Mouse (Mus musculus) heart, adult 2 months (tissue): ENCODE data around the gene Vsig10l. TPM values are rescaled to one million over a fixed set of nuclear protein-coding genes. Genes with fewer than 3 reads are reported as not detected.

Experiments
- DNase-seq, 2 experiments: peaks; one replicate each; pipeline ENCODE4 v3.0.0; 2021
- H3K27ac ChIP-seq: fragments of 200-600 bp; 2 replicates; pipeline ENCODE4 v1.8.1; 2022
- H3K27me3 ChIP-seq: fragments of 200-500 bp; 2 replicates; pipeline ENCODE4 v1.6.1; 2012; ENCODE audit warnings: mild to moderate bottlenecking, low read length, inconsistent platforms, mixed read lengths; ENCODE audit not compliant: control insufficient read depth, insufficient read depth
- H3K36me3 ChIP-seq: fragments of 200-500 bp; 2 replicates; pipeline ENCODE4 v1.6.1; 2012; ENCODE audit warnings: low read length, inconsistent platforms; ENCODE audit not compliant: control insufficient read depth, insufficient read depth
- H3K4me1 ChIP-seq: fragments of 200-500 bp; 2 replicates; pipeline ENCODE4 v1.6.1; 2011; ENCODE audit warnings: low read length; ENCODE audit not compliant: control insufficient read depth, insufficient read depth
- H3K4me3 ChIP-seq: fragments of 200-600 bp; 2 replicates; pipeline ENCODE4 v1.8.1; 2022
- H3K79me2 ChIP-seq: fragments of 200-500 bp; replicated peaks from 2 replicates; pipeline ENCODE4 v1.6.1; 2012; ENCODE audit warnings: mild to moderate bottlenecking, inconsistent platforms, low read length, moderate library complexity, mixed read lengths; ENCODE audit not compliant: control insufficient read depth, insufficient read depth
- H3K9ac ChIP-seq: fragments of 200-500 bp; 2 replicates; pipeline ENCODE4 v1.6.1; 2012; ENCODE audit warnings: low read depth, mild to moderate bottlenecking, control low read depth, inconsistent platforms, low read length, mixed read lengths
- CTCF ChIP-seq: fragments of 200-600 bp; IDR thresholded peaks from 2 replicates; pipeline ENCODE4 v1.8.1; 2022; ENCODE audit warnings: antibody characterized with exemption, mild to moderate bottlenecking, moderate library complexity
- EP300 ChIP-seq: fragments of 200-500 bp; IDR thresholded peaks from 2 replicates; pipeline ENCODE4 v1.6.1; 2011; ENCODE audit warnings: low read depth, low read length, control low read depth; ENCODE audit not compliant: insufficient read depth
- POLR2A ChIP-seq: fragments of 200-500 bp; IDR thresholded peaks from 2 replicates; pipeline ENCODE4 v1.6.1; 2011; ENCODE audit warnings: mild to moderate bottlenecking, low read depth, low read length, control low read depth; ENCODE audit not compliant: insufficient read depth
- WGBS: fragments of 180-500 bp; shearing (Covaris S2); methylation state at CpG from one replicate; pipeline ENCODE4 v1.1.7; 2018; 5-methylcytosine and 5-hydroxymethylcytosine counted together
- intact Hi-C: fragments of 180-260 bp; cut with DNase I; formaldehyde crosslinking; loops from one replicate; pipeline ENCODE4 v1.15.1; 2025
- polyA plus RNA-seq: library from polyadenylated mRNA; depleted of rRNA; stranded (reverse); fragments of >200 nt; gene quantifications from 2 replicates; pipeline ENCODE4 v1.2.3, GENCODE M21; 2012
- total RNA-seq, 2 experiments: library from RNA; stranded (reverse); gene quantifications; 2 replicates each; pipeline ENCODE4 v1.2.3; 2021

Vsig10l gene
- total and polyA plus RNA-seq, 3 experiments = 1.0 to 3.0 (median 1.1) TPM

DNA sequence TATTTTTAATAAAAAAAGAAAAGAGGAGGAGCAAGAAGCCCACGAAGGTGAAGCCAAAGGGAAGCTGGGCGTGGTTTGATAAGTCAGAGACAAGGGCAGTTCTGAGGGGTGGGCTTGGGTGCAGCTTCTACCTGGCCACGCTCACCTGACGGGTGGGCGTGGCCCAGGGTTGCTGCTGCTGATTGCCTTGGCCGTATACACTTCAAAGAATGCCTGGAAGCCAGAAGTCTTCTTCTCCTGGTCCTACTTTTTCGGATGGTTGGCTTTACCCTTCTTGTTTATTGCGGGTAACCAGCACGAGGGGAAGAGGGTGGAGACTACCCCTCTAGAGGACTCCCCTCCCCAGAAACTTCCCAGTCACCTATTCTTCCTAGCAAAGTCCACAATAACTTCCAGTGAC lies 20.3 kb upstream of the Vsig10l start:
- intact Hi-C loops = loop anchor here (5.0 kb wide), 2 partner anchors 130 to 230 kb away; partner anchors contain the start of genes Ctu1 and Zfp715
- Histone ChIP-seq H3K9ac (peak overlapping the region; percentile 70), H3K4me3 (peak overlapping the region; percentile 55), H3K79me2 (no peaks in the 10 kb centered on the region), H3K4me1 (peaks cover under 1% of the 10 kb centered on the region; the same call in 1 of the 2 replicates), H3K27ac (peak overlapping the region; percentile 98), H3K36me3 (no peaks in the 10 kb centered on the region), H3K27me3 (no peaks in the 10 kb centered on the region)
- DNase-seq = no peak
- 30% methylated on average over 9 of the region's 9 CpGs for WGBS
- no peak for TF ChIP-seq EP300
- no peak for TF ChIP-seq CTCF
- no peak for TF ChIP-seq POLR2A

DNA sequence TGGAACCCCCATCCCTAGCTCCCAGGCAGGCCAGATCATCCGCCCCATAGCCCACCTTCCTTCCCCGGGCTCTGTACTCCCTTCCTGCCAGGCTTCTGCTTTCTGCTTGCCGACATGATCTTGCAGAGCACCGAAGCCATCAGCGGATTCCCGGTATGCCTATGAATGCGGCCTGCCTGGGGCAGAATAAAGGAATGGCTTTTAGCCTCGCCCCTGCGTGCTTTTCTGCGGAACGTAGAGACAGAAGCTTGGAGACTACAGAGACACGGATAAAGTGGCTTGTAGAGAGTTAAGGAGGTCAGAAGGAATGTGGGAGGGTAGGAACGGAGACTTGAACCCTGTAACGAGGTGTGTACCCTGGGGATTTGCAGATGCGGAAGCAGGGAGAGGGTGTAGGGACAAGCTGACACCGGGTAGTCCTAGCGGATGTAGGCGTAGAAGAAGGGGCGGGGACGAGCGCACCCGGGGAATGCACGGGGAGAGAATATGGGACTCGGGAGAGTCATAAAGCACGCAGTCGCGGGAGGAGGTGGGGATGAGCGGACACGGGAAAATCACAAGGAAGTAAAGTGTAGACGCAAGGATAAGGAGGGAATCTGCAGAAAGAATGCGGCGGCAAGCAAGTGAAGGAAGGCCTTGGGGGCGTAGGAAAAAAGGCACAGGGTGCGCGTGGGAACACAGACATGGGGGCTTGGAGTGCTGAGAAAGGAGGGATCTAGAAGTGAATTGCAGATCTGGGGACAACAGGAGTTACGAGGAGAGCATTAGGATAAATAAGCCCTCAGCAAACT lies 19.6 kb upstream of the Vsig10l start:
- WGBS = under 1% methylated on average over 36 of the region's 36 CpGs
- Histone ChIP-seq H3K4me3 (peak overlapping the region; percentile 55), H3K27ac (peak overlapping the region; percentile 98), H3K79me2 (no peaks in the 10 kb centered on the region), H3K27me3 (no peaks in the 10 kb centered on the region), H3K9ac (peak overlapping the region; percentile 70), H3K4me1 (peaks cover 2% of the 10 kb centered on the region; the same call in 1 of the 2 replicates), H3K36me3 (no peaks in the 10 kb centered on the region)
- DNase-seq = peak; percentile 85 to 90
- intact Hi-C loops = loop anchor here (5.0 kb wide), 2 partner anchors 131 to 229 kb away; partner anchors contain the start of genes Ctu1 and Zfp715
- peak; percentile 37 for TF ChIP-seq POLR2A
- peak; percentile 70; the same call in 1 of the 2 replicates for TF ChIP-seq EP300
- no peak for TF ChIP-seq CTCF

DNA sequence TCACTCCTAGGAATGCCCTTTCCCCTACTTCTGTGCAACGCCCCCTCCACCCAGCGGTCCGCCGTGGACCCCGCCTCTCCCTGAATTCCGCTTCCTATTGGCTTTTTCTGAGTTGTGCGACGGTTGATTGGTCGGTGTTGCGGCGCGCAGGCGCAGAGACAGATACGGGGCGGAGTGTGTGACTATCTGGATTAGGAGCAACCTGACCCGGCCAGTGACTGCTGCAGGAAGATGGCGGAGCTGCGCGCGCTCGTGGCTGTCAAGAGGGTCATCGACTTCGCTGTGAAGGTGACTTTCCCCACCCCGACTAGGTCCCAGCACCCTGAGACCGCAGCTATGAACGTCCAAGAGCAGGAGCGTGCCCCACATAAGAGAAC lies 19.0 kb upstream of the Vsig10l start, which contains the start of the genes Etfb and Gm45233:
Gene Etfb, plus strand, starts transcription at position 167 of the 377 bp plus-strand sequence.
Gene Gm45233, plus strand, starts transcription at position 212 of the 377 bp plus-strand sequence.
- under 1% methylated on average over 27 of the region's 27 CpGs for WGBS
- intact Hi-C loops = loop anchor here (5.0 kb wide), 2 partner anchors 132 to 228 kb away; partner anchors contain the start of genes Ctu1 and Zfp715
- Histone ChIP-seq H3K27me3 (no peaks in the 10 kb centered on the region), H3K36me3 (no peaks in the 10 kb centered on the region), H3K4me3 (peak within 1 kb of the TSS; percentile 55), H3K79me2 (no peaks in the 10 kb centered on the region; the same call in 1 of the 2 replicates), H3K4me1 (peaks cover 4% of the 10 kb centered on the region; the same call in 1 of the 2 replicates), H3K9ac (peak within 1 kb of the TSS; percentile 80), H3K27ac (peak within 1 kb of the TSS; percentile 98)
- peak; percentile 92 to 98 for DNase-seq
- TF ChIP-seq POLR2A (peak; percentile 98), EP300 (0 out of 2 replicates have a peak, but pooled peaks have one; percentile 66), CTCF (no peak)

DNA sequence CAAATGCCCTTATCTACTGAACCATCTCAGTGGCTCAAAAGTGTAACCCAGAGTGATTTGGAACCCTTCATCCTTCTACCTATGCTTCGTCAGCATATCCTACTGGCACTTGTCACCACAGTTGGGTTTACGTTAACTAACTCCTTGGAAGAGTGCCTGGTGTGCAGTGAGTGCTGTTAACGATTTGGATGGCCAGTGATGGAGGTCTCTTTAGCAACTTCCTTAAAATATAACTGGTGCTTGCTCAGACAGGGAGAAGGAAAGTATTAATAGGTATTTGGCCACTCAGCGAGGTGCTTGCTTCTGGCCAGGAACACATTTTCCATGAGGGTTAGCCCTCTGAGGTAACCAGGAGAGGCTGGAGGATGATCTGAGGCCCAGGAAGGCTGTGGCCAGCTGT lies 15.2 kb upstream of the Vsig10l start:
- no peaks in the 10 kb centered on the region for H3K27me3 ChIP-seq
- H3K27ac ChIP-seq = peak overlapping the region; percentile 31
- TF ChIP-seq POLR2A (no peak), EP300 (no peak), CTCF (no peak)
- H3K79me2 ChIP-seq = no peaks in the 10 kb centered on the region; the same call in 1 of the 2 replicates
- intact Hi-C loops = loop anchor here (5.0 kb wide), 1 partner anchor 134 kb away; no protein-coding TSS in a partner anchor
- H3K4me1 ChIP-seq = peaks cover 5% of the 10 kb centered on the region; the same call in 1 of the 2 replicates
- H3K36me3 ChIP-seq = no peaks in the 10 kb centered on the region
- H3K4me3 ChIP-seq = no peak overlapping the region
- no peak overlapping the region for H3K9ac ChIP-seq
- WGBS = 54% methylated on average over 4 of the region's 4 CpGs
- DNase-seq = peak in 1 of 2 experiments; percentile 16

DNA sequence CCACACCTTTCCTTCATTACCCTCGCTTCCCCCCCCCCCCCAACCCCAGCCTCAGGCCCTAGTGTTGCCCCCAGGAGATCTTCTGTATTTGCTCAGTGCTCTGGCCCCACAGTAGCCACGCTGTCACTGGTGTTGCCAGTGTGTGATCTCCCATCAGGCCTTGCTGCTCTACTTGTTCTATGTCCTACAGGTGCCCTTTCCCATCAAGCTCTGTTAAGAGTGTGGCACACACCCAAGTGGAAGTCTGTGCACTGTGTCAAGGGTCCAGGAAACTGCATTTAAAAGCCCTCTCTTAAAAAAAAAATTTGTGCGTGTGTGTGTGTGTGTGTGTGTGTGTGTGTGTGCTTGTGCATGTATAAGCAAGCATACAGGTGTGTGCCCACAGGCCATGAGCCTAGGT lies 14.7 kb upstream of the Vsig10l start:
- Histone ChIP-seq H3K9ac (no peak overlapping the region), H3K4me1 (peaks cover 5% of the 10 kb centered on the region; the same call in 1 of the 2 replicates), H3K36me3 (no peaks in the 10 kb centered on the region), H3K27ac (peak overlapping the region; percentile 60), H3K4me3 (no peak overlapping the region), H3K27me3 (no peaks in the 10 kb centered on the region), H3K79me2 (no peaks in the 10 kb centered on the region; the same call in 1 of the 2 replicates)
- intact Hi-C loops = loop anchor here (5.0 kb wide), 1 partner anchor 134 kb away; no protein-coding TSS in a partner anchor
- WGBS = 50% methylated on average over 3 of the region's 3 CpGs
- TF ChIP-seq POLR2A = 0 out of 2 replicates have a peak, but pooled peaks have one; percentile 17
- TF ChIP-seq CTCF = no peak
- TF ChIP-seq EP300 = 0 out of 2 replicates have a peak, but pooled peaks have one; percentile 26
- DNase-seq = peak in 1 of 2 experiments; percentile 37
